ENCODE assay signal across 20 mouse cellular contexts in genomic region chr2:127760014-127760413, GRCm38 (mm10). TPM values are rescaled to one million over a fixed set of nuclear protein-coding genes. Genes with fewer than 3 reads are reported as not detected.
DNase-seq lines count a peak whose midpoint lies in the region; ATAC-seq and TF ChIP-seq lines count a peak whose summit lies in the region.
"Had no signal": no experiment of that assay in that cellular context is flagged by ENCODE, and none has a peak within 500 bp of the region (broad histone marks: within the 10 kb centered on the region; RNA-seq: fewer than 3 reads in every experiment).

No protein-coding gene starts in this region.

- no peak for TF ChIP-seq CTCF in liver, adult 2 months (IDR thresholded peaks at IDR 0.05; ENCODE audit: low read depth, low read length)

- no peak overlapping the region for H3K4me3 ChIP-seq in liver, adult 2 months (ENCODE audit: insufficient read depth, low read depth, low read length)
- H3K4me3 ChIP-seq in liver, embryonic 11.5 days (ENCODE audit: low read depth, low read length) = no peak overlapping the region
- H3K4me3 ChIP-seq: forebrain, embryonic 10.5 days; forebrain, embryonic 13.5 days; heart, embryonic 12.5 days; heart, embryonic 15.5 days; hindbrain, embryonic 10.5 days; hindbrain, embryonic 13.5 days had no signal

- no peak for TF ChIP-seq POLR2A in liver, adult 2 months (IDR thresholded peaks at IDR 0.05; ENCODE audit: extremely low read depth, insufficient read depth, low read length)

- no peaks in the 10 kb centered on the region for H3K36me3 ChIP-seq in liver, adult 2 months (ENCODE audit: control insufficient read depth, insufficient read depth, low read length)
- no peaks in the 10 kb centered on the region; the same call in 1 of the 2 replicates for H3K36me3 ChIP-seq in liver, embryonic 11.5 days (ENCODE audit: control insufficient read depth, insufficient read depth, low read length)

- 79% methylated on average over 6 of the region's 6 CpGs for WGBS in liver, adult 2 months
- WGBS in liver, embryonic 11.5 days = 85% methylated on average over 6 of the region's 6 CpGs

- ATAC-seq in liver, embryonic 11.5 days (replicated peaks; ENCODE audit: low FRiP score) = no peak
- ATAC-seq in granulocyte monocyte progenitor cell, adult 5-6 weeks (replicated peaks; ENCODE audit: poor library complexity, severe bottlenecking) = peak; percentile 50; the same call in 1 of the 2 replicates
- ATAC-seq: activated CD4-positive, CD25-positive, alpha-beta regulatory T cell, adult 4 months; forebrain, embryonic 13.5 days; forebrain, embryonic 16.5 days; hindbrain, embryonic 16.5 days had no signal

- H3K9me3 ChIP-seq in liver, embryonic 11.5 days (ENCODE audit: control insufficient read depth, low read length) = no peaks in the 10 kb centered on the region
- H3K9me3 ChIP-seq: forebrain, embryonic 10.5 days; forebrain, embryonic 13.5 days; heart, embryonic 12.5 days; heart, embryonic 15.5 days; hindbrain, embryonic 10.5 days; hindbrain, embryonic 13.5 days had no signal

- H3K4me1 ChIP-seq in liver, adult 2 months (ENCODE audit: control insufficient read depth, insufficient read depth, low read length) = no peaks in the 10 kb centered on the region
- H3K4me1 ChIP-seq in liver, embryonic 11.5 days (replicated peaks; ENCODE audit: control insufficient read depth, insufficient read depth, low read length) = no peaks in the 10 kb centered on the region
- H3K4me1 ChIP-seq: forebrain, embryonic 10.5 days; hindbrain, embryonic 10.5 days had no signal

- no peaks in the 10 kb centered on the region for H3K27me3 ChIP-seq in liver, adult 2 months (ENCODE audit: control insufficient read depth, insufficient read depth, low read length)
- no peaks in the 10 kb centered on the region for H3K27me3 ChIP-seq in liver, embryonic 11.5 days (replicated peaks; ENCODE audit: control insufficient read depth, insufficient read depth, low read length)
- H3K27me3 ChIP-seq: forebrain, embryonic 13.5 days; heart, embryonic 12.5 days; heart, embryonic 15.5 days; hindbrain, embryonic 13.5 days had no signal

- H3K9ac ChIP-seq in liver, adult 2 months (ENCODE audit: low read depth, low read length) = no peak overlapping the region
- no peak overlapping the region for H3K9ac ChIP-seq in liver, embryonic 11.5 days (ENCODE audit: low read depth, low read length)
- H3K9ac ChIP-seq: forebrain, embryonic 13.5 days; heart, embryonic 12.5 days; heart, embryonic 15.5 days; hindbrain, embryonic 13.5 days had no signal

- H3K4me2 ChIP-seq in liver, embryonic 11.5 days = no peak overlapping the region
- H3K4me2 ChIP-seq: forebrain, embryonic 13.5 days; heart, embryonic 12.5 days; heart, embryonic 15.5 days; hindbrain, embryonic 13.5 days had no signal

- DNase-seq in liver, adult 2 months (ENCODE audit: extremely low read depth, low read depth, low spot score) = peak; percentile 0
- no peak for DNase-seq in liver, embryonic 11.5 days (ENCODE audit: low spot score)
- DNase-seq in 416B (ENCODE audit: low read depth) = peak; percentile 58
- no peak for DNase-seq in layer of hippocampus, adult 8-10 months (ENCODE audit: low spot score in 2 of 2)
- DNase-seq in thymus, postnatal 0 days (ENCODE audit: low spot score) = no peak
- DNase-seq: cerebellum, adult 18-20 months; gastrocnemius, postnatal 10 days; gastrocnemius, postnatal 36 days; heart, adult 11 months; heart, postnatal 36 days had no signal

- no peaks in the 10 kb centered on the region for H3K79me2 ChIP-seq in liver, adult 2 months (ENCODE audit: control insufficient read depth, insufficient read depth, low read length)

- H3K27ac ChIP-seq in liver, adult 2 months (replicated peaks; ENCODE audit: insufficient read depth, low read depth, low read length) = no peak overlapping the region
- no peak overlapping the region for H3K27ac ChIP-seq in liver, embryonic 11.5 days (ENCODE audit: low read depth, low read length)
- H3K27ac ChIP-seq: forebrain, embryonic 10.5 days; forebrain, embryonic 13.5 days; hindbrain, embryonic 10.5 days; hindbrain, embryonic 13.5 days had no signal

RNA-seq across cellular contexts. Expression of gene Nphp1, which starts 28.7 kb away (rescaled TPM):
- 4.7 and 5.8 TPM in 2 replicates for total RNA-seq in liver, adult 2 months (2014; rRNA removed)
- 1.6 and 2.1 TPM in 2 replicates for polyA plus RNA-seq in liver, adult 2 months (2012; rRNA removed)
- 12.5 and 12.8 TPM in 2 replicates for polyA plus RNA-seq in liver, embryonic 11.5 days (2014; fragmentation: Nextera tagmentation; extraction: Ambion mirVana)
- total RNA-seq in granulocyte monocyte progenitor cell, adult 5-6 weeks (2014; fragmentation: Nextera tagmentation) = 14.8 and 16.3 TPM in 2 replicates
- 12.0 and 14.8 TPM in 2 replicates for total RNA-seq in granulocyte monocyte progenitor cell, adult 5-6 weeks (2017)
- total RNA-seq in layer of hippocampus, adult 8-10 months (2022) = 10 to 100 TPM; 20.6 to 21.7 (median 21.2) TPM
- 17.3 and 17.4 TPM in 2 replicates for polyA plus RNA-seq in thymus, postnatal 0 days (2015; fragmentation: Nextera tagmentation; extraction: Ambion mirVana)

RNA-seq across cellular contexts. Expression of gene Mall, which starts 30.3 kb away (rescaled TPM):
- not detected in 2 replicates for total RNA-seq in liver, adult 2 months (2014; rRNA removed)
- 0.06 and 0.17 TPM in 2 replicates for polyA plus RNA-seq in liver, adult 2 months (2012; rRNA removed)
- 0.17 and 0.22 TPM in 2 replicates for polyA plus RNA-seq in liver, embryonic 11.5 days (2014; fragmentation: Nextera tagmentation; extraction: Ambion mirVana)
- not detected in 2 replicates for total RNA-seq in granulocyte monocyte progenitor cell, adult 5-6 weeks (2014; fragmentation: Nextera tagmentation)
- not detected in 2 replicates for total RNA-seq in granulocyte monocyte progenitor cell, adult 5-6 weeks (2017)
- total RNA-seq in layer of hippocampus, adult 8-10 months (2022) = 1 to 10 TPM in 1 of 4 experiments, under 1 TPM in 3; 0.54 to 1.1 (median 0.86) TPM
- 1.7 and 2.5 TPM in 2 replicates for polyA plus RNA-seq in thymus, postnatal 0 days (2015; fragmentation: Nextera tagmentation; extraction: Ambion mirVana)
- polyA plus RNA-seq: activated CD4-positive, CD25-positive, alpha-beta regulatory T cell, adult 4 months had no signal

RNA-seq across cellular contexts. Expression of gene Mtln, which starts 32.3 kb away (rescaled TPM):
- 36.0 and 47.6 TPM in 2 replicates for total RNA-seq in liver, adult 2 months (2014; rRNA removed)
- polyA plus RNA-seq in liver, adult 2 months (2012; rRNA removed) = 29.9 and 30.7 TPM in 2 replicates
- 40.6 and 45.2 TPM in 2 replicates for polyA plus RNA-seq in liver, embryonic 11.5 days (2014; fragmentation: Nextera tagmentation; extraction: Ambion mirVana)
- 27.5 and 38.7 TPM in 2 replicates for total RNA-seq in granulocyte monocyte progenitor cell, adult 5-6 weeks (2014; fragmentation: Nextera tagmentation)
- 38.6 and 44.3 TPM in 2 replicates for total RNA-seq in granulocyte monocyte progenitor cell, adult 5-6 weeks (2017)
- total RNA-seq in layer of hippocampus, adult 8-10 months (2022) = 10 to 100 TPM; 36.7 to 53.4 (median 48.4) TPM
- polyA plus RNA-seq in thymus, postnatal 0 days (2015; fragmentation: Nextera tagmentation; extraction: Ambion mirVana) = 54.4 and 57.5 TPM in 2 replicates

Comparison
In these comparisons a context has a peak if more than half of its experiments do, and no peak if none do; other contexts are left out.
1. DNase-seq: peak in liver, adult 2 months (single experiment) and 416B (single experiment); none in liver, embryonic 11.5 days (single experiment), layer of hippocampus, adult 8-10 months (0 of 2) and thymus, postnatal 0 days (single experiment).